Mouse (Mus musculus): ENCODE measurements around the gene Adra1b. TPM values are rescaled to one million over a fixed set of nuclear protein-coding genes. Genes with fewer than 3 reads are reported as not detected.

Adra1b gene
- polyA plus RNA-seq (2014; fragmentation: Nextera tagmentation; extraction: Ambion mirVana): 3.1 and 6.2 TPM in 2 replicates

- Histone ChIP-seq H3K36me3 (ENCODE audit: control insufficient read depth, insufficient read depth, low read length) (no peaks in the 10 kb centered on the region), H3K4me3 (replicated peaks; ENCODE audit: low read depth, low read length) (no peak within 1 kb of the TSS), H3K4me2 (ENCODE audit: low read length) (no peak within 1 kb of the TSS), H3K27me3 (ENCODE audit: control insufficient read depth, insufficient read depth, low read length) (no peaks in the 10 kb centered on the region), H3K9ac (replicated peaks; ENCODE audit: low read length) (no peak within 1 kb of the TSS), H3K4me1 (ENCODE audit: control insufficient read depth, insufficient read depth, low read length) (no peaks in the 10 kb centered on the region), H3K9me3 (ENCODE audit: control insufficient read depth, low read length) (no peaks in the 10 kb centered on the region), H3K27ac (replicated peaks; ENCODE audit: low read depth, low read length) (no peak within 1 kb of the TSS)
- DNase-seq (no peak), ATAC-seq (ENCODE audit: low FRiP score, low TSS enrichment) (no peak)
- 87% methylated on average over 6 of the region's 6 CpGs for WGBS
Observed at GRCm38 (mm10) chr11:43901051-43901654, at the start of gene Adra1b. TSS of gene Adra1b (minus strand) at chr11:43901210.

DNA sequence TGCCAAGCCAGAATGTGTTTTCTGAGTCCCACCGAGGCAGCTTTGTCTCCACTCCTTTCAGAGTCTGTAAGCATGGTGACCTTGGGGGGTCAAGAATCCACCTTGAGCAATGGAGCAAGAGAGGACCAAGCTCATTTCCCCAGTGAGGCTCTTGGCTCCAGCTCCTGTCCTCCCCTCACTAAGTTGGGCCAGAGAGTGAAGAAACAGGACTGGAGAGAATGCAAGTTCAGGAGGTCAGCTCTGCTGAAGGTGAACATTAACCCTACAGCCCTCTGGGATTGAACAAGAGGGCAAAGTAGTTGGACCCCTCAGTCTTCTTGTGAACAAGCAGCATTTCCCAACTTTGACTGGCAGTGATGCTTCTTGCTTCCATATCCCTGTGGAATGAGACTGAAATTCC, 49.3 kb upstream of the Adra1b start:
- WGBS: 77% methylated on average over 1 of the region's 1 CpGs
- no peak overlapping the region for H3K4me3 ChIP-seq (replicated peaks; ENCODE audit: low read depth, low read length)
- no peaks in the 10 kb centered on the region for H3K27me3 ChIP-seq (ENCODE audit: control insufficient read depth, insufficient read depth, low read length)
- no peak overlapping the region for H3K27ac ChIP-seq (replicated peaks; ENCODE audit: low read depth, low read length)
- no peaks in the 10 kb centered on the region for H3K36me3 ChIP-seq (ENCODE audit: control insufficient read depth, insufficient read depth, low read length)
- H3K4me2 ChIP-seq (ENCODE audit: low read length): no peak overlapping the region
- DNase-seq (no peak), ATAC-seq (ENCODE audit: low FRiP score, low TSS enrichment) (no peak)
- no peaks in the 10 kb centered on the region for H3K9me3 ChIP-seq (ENCODE audit: control insufficient read depth, low read length)
- H3K9ac ChIP-seq (replicated peaks; ENCODE audit: low read length): no peak overlapping the region
- no peaks in the 10 kb centered on the region for H3K4me1 ChIP-seq (ENCODE audit: control insufficient read depth, insufficient read depth, low read length)

GRCm38 (mm10) chr11:43943781-43944180, 42.8 kb upstream of the Adra1b start:
- 76% methylated on average over 2 of the region's 2 CpGs for WGBS

GRCm38 (mm10) chr11:43943167-43943566, 42.2 kb upstream of the Adra1b start:
- Histone ChIP-seq H3K4me1 (ENCODE audit: control insufficient read depth, insufficient read depth, low read length) (no peaks in the 10 kb centered on the region), H3K27me3 (ENCODE audit: control insufficient read depth, insufficient read depth, low read length) (no peaks in the 10 kb centered on the region), H3K4me3 (replicated peaks; ENCODE audit: low read depth, low read length) (no peak overlapping the region), H3K9ac (replicated peaks; ENCODE audit: low read length) (no peak overlapping the region), H3K36me3 (ENCODE audit: control insufficient read depth, insufficient read depth, low read length) (no peaks in the 10 kb centered on the region), H3K27ac (replicated peaks; ENCODE audit: low read depth, low read length) (no peak overlapping the region), H3K9me3 (ENCODE audit: control insufficient read depth, low read length) (no peaks in the 10 kb centered on the region), H3K4me2 (ENCODE audit: low read length) (no peak overlapping the region)
- WGBS: 93% methylated on average over 1 of the region's 1 CpGs
- DNase-seq (no peak), ATAC-seq (ENCODE audit: low FRiP score, low TSS enrichment) (no peak)

More at GRCm38 (mm10) chr11:43943781-43944180, 42.8 kb upstream of the Adra1b start:
- no peak for DNase-seq
- no peak overlapping the region for H3K4me3 ChIP-seq (replicated peaks; ENCODE audit: low read depth, low read length)
- no peak overlapping the region for H3K9ac ChIP-seq (replicated peaks; ENCODE audit: low read length)
- H3K9me3 ChIP-seq (ENCODE audit: control insufficient read depth, low read length): no peaks in the 10 kb centered on the region
- no peak overlapping the region for H3K27ac ChIP-seq (replicated peaks; ENCODE audit: low read depth, low read length)
- H3K4me2 ChIP-seq (ENCODE audit: low read length): no peak overlapping the region
- no peaks in the 10 kb centered on the region for H3K36me3 ChIP-seq (ENCODE audit: control insufficient read depth, insufficient read depth, low read length)
- no peak for ATAC-seq (ENCODE audit: low FRiP score, low TSS enrichment)
- no peaks in the 10 kb centered on the region for H3K27me3 ChIP-seq (ENCODE audit: control insufficient read depth, insufficient read depth, low read length)
- H3K4me1 ChIP-seq (ENCODE audit: control insufficient read depth, insufficient read depth, low read length): no peaks in the 10 kb centered on the region

- Histone ChIP-seq H3K4me1 (ENCODE audit: control insufficient read depth, insufficient read depth, low read length) (no peaks in the 10 kb centered on the region), H3K9ac (replicated peaks; ENCODE audit: low read length) (no peak overlapping the region), H3K27me3 (ENCODE audit: control insufficient read depth, insufficient read depth, low read length) (no peaks in the 10 kb centered on the region), H3K36me3 (ENCODE audit: control insufficient read depth, insufficient read depth, low read length) (no peaks in the 10 kb centered on the region), H3K4me2 (ENCODE audit: low read length) (no peak overlapping the region), H3K9me3 (ENCODE audit: control insufficient read depth, low read length) (no peaks in the 10 kb centered on the region), H3K4me3 (replicated peaks; ENCODE audit: low read depth, low read length) (no peak overlapping the region), H3K27ac (replicated peaks; ENCODE audit: low read depth, low read length) (no peak overlapping the region)
- WGBS: 80% methylated on average over 6 of the region's 6 CpGs
- DNase-seq: no peak
- ATAC-seq (ENCODE audit: low FRiP score, low TSS enrichment): no peak
Observed at GRCm38 (mm10) chr11:43940501-43941202, 39.6 kb upstream of the Adra1b start.

- Histone ChIP-seq H3K4me1 (ENCODE audit: control insufficient read depth, insufficient read depth, low read length) (no peaks in the 10 kb centered on the region), H3K9ac (replicated peaks; ENCODE audit: low read length) (no peak overlapping the region), H3K27me3 (ENCODE audit: control insufficient read depth, insufficient read depth, low read length) (no peaks in the 10 kb centered on the region), H3K4me3 (replicated peaks; ENCODE audit: low read depth, low read length) (no peak overlapping the region), H3K27ac (replicated peaks; ENCODE audit: low read depth, low read length) (no peak overlapping the region), H3K4me2 (ENCODE audit: low read length) (no peak overlapping the region), H3K9me3 (ENCODE audit: control insufficient read depth, low read length) (no peaks in the 10 kb centered on the region), H3K36me3 (ENCODE audit: control insufficient read depth, insufficient read depth, low read length) (no peaks in the 10 kb centered on the region)
- 95% methylated on average over 2 of the region's 2 CpGs for WGBS
- no peak for DNase-seq
- ATAC-seq (ENCODE audit: low FRiP score, low TSS enrichment): no peak
Observed at GRCm38 (mm10) chr11:43936023-43936422, 35.0 kb upstream of the Adra1b start.

DNA sequence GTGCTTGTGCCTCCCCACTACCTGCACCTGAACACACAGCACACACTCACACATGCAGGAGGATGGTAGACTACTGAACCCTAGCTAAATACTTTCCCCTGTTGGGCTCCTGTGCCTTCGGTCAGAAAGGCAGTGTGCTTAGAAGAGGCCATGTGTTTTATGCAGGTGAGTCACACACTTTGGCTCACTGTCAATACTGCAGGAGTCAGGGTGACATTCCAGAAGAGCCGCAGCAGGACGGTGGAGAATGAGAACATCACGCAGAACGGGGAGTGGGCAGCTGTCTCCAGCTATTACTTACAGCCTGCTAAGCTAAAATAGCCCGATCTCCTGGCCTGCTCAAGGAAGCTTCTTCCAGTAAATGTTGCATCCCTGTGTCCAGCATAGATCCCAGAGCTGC, 32.5 kb upstream of the Adra1b start:
- Histone ChIP-seq H3K9ac (replicated peaks; ENCODE audit: low read length) (no peak overlapping the region), H3K4me3 (replicated peaks; ENCODE audit: low read depth, low read length) (no peak overlapping the region), H3K4me1 (ENCODE audit: control insufficient read depth, insufficient read depth, low read length) (no peaks in the 10 kb centered on the region), H3K4me2 (ENCODE audit: low read length) (no peak overlapping the region), H3K27ac (replicated peaks; ENCODE audit: low read depth, low read length) (no peak overlapping the region), H3K36me3 (ENCODE audit: control insufficient read depth, insufficient read depth, low read length) (no peaks in the 10 kb centered on the region), H3K27me3 (ENCODE audit: control insufficient read depth, insufficient read depth, low read length) (no peaks in the 10 kb centered on the region), H3K9me3 (ENCODE audit: control insufficient read depth, low read length) (no peaks in the 10 kb centered on the region)
- ATAC-seq (ENCODE audit: low FRiP score, low TSS enrichment) (no peak), DNase-seq (no peak)
- WGBS: 89% methylated on average over 6 of the region's 6 CpGs

GRCm38 (mm10) chr11:43933000-43933399, 32.0 kb upstream of the Adra1b start:
- Histone ChIP-seq H3K9ac (replicated peaks; ENCODE audit: low read length) (no peak overlapping the region), H3K4me1 (ENCODE audit: control insufficient read depth, insufficient read depth, low read length) (no peaks in the 10 kb centered on the region), H3K27ac (replicated peaks; ENCODE audit: low read depth, low read length) (no peak overlapping the region), H3K4me3 (replicated peaks; ENCODE audit: low read depth, low read length) (no peak overlapping the region), H3K36me3 (ENCODE audit: control insufficient read depth, insufficient read depth, low read length) (no peaks in the 10 kb centered on the region), H3K27me3 (ENCODE audit: control insufficient read depth, insufficient read depth, low read length) (no peaks in the 10 kb centered on the region), H3K4me2 (ENCODE audit: low read length) (no peak overlapping the region), H3K9me3 (ENCODE audit: control insufficient read depth, low read length) (no peaks in the 10 kb centered on the region)
- 90% methylated on average over 4 of the region's 4 CpGs for WGBS
- DNase-seq (no peak), ATAC-seq (ENCODE audit: low FRiP score, low TSS enrichment) (no peak)

GRCm38 (mm10) chr11:43930191-43930590, 29.2 kb upstream of the Adra1b start:
- H3K4me3 ChIP-seq (replicated peaks; ENCODE audit: low read depth, low read length): no peak overlapping the region
- no peak overlapping the region for H3K4me2 ChIP-seq (ENCODE audit: low read length)
- 91% methylated on average over 2 of the region's 2 CpGs for WGBS

More at GRCm38 (mm10) chr11:43930191-43930590, 29.2 kb upstream of the Adra1b start:
- Histone ChIP-seq H3K9ac (replicated peaks; ENCODE audit: low read length) (no peak overlapping the region), H3K4me1 (ENCODE audit: control insufficient read depth, insufficient read depth, low read length) (no peaks in the 10 kb centered on the region), H3K9me3 (ENCODE audit: control insufficient read depth, low read length) (no peaks in the 10 kb centered on the region), H3K36me3 (ENCODE audit: control insufficient read depth, insufficient read depth, low read length) (no peaks in the 10 kb centered on the region), H3K27me3 (ENCODE audit: control insufficient read depth, insufficient read depth, low read length) (no peaks in the 10 kb centered on the region), H3K27ac (replicated peaks; ENCODE audit: low read depth, low read length) (no peak overlapping the region)
- DNase-seq (no peak), ATAC-seq (ENCODE audit: low FRiP score, low TSS enrichment) (no peak)

All from midbrain, embryonic 14.5 days (tissue).